Mouse (Mus musculus): ENCODE data around the gene Podxl2.

DNA sequence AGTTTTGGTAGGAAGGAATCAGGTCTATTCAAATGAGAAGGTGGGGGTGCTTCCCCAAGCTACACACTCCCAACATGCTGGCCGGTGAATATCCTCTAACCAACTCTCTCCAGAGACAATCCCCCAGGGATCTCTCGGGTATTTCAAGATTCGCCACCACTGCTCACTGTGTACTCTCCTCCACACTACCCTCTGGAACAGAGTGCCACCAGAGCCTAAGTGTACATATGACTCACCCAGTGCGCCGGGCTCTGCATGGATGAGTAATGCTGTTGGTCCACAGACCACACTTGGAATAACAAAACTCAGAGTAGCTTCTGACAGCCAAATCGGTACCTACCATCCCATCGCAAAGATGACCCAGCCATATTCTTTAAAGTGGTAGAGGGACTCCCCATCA, 5.4 kb downstream of the Podxl2 start:
- TF ChIP-seq EP300 (IDR thresholded peaks at IDR 0.05; ENCODE audit: low read depth) (no peak), CTCF (IDR thresholded peaks at IDR 0.05; ENCODE audit: low read depth) (no peak)

Measured in liver, postnatal 0 days (tissue).